Mouse (Mus musculus) erythroblast, embryonic 14.5 days (primary cell): ENCODE measurements around the gene Rnf157. TPM values are rescaled to one million over a fixed set of nuclear protein-coding genes. Genes with fewer than 3 reads are reported as not detected.

Source experiments
- H3K27me3 ChIP-seq: 2 replicates; pipeline ENCODE4 v1.6.1; 2012; ENCODE audit warnings: inconsistent platforms; ENCODE audit not compliant: control insufficient read depth
- H3K36me3 ChIP-seq: 2 replicates; pipeline ENCODE4 v1.6.1; 2012; ENCODE audit warnings: mild to moderate bottlenecking, inconsistent platforms; ENCODE audit not compliant: control insufficient read depth
- H3K4me1 ChIP-seq: 2 replicates; pipeline ENCODE4 v1.6.1; 2012; ENCODE audit warnings: inconsistent platforms; ENCODE audit not compliant: control insufficient read depth
- H3K4me3 ChIP-seq: replicated peaks from 2 replicates; pipeline ENCODE3; 2012; ENCODE audit warnings: moderate library complexity, mild to moderate bottlenecking, inconsistent platforms
- H3K9me3 ChIP-seq: 2 replicates; pipeline ENCODE4 v1.6.1; 2012; ENCODE audit warnings: low read length, inconsistent platforms, mixed read lengths; ENCODE audit not compliant: control insufficient read depth
- GATA1 ChIP-seq: IDR thresholded peaks from 2 replicates; pipeline ENCODE4 v1.6.1; 2012; ENCODE audit warnings: low read length, inconsistent platforms, mixed read lengths
- TAL1 ChIP-seq: IDR thresholded peaks from 3 replicates; pipeline ENCODE4 v1.6.1; 2012; ENCODE audit warnings: low read length, inconsistent platforms, mixed read lengths
- polyA plus RNA-seq: library from polyadenylated mRNA; stranded (reverse); fragments of >175 nt; gene quantifications from 2 replicates; pipeline ENCODE4 v1.2.3, GENCODE M21; 2012

Gene Rnf157
- polyA plus RNA-seq, 1 experiment = not detected

DNA sequence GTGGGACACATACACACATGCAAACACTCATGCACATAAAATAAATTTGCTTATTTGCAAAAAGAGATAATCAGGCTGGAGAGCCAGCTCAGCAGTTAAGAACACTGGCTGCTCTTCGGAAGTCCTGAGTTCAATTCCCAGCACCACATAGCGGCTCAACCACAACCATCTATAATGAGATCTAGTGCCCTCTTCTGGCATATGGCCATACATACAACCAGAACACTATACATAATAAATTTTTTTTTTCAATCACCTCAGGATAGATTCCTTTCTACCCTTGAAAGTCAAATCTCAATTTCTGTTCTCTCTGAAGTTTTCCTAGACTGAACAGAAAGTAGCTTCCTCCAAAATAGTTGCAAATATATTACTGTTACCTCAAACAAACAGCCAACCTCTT, 107.4 kb downstream of the Rnf157 start:
- no peaks in the 10 kb centered on the region for H3K27me3 ChIP-seq

DNA sequence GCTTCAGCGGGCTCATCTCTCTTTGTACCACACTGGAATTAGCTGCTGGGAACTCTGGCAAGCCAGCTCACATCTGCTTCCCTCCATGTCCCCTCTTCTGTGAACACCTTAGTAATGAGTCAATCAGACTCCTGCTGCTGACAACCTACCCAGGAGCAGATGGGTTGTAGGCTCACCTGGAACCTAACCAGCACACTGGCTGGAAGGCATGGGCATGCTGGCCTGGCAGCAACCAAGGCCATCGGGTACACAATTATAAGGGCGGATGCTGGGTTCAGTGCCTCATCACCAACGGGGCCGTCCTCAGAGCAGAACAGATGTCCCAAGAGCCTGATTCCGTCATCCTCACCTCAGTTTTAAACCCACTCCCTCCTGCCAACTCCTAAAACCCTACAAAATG, 114.2 kb downstream of the Rnf157 start:
- TF ChIP-seq TAL1 (no peak), GATA1 (no peak)
- Histone ChIP-seq H3K9me3 (no peaks in the 10 kb centered on the region), H3K4me3 (no peak overlapping the region), H3K27me3 (no peaks in the 10 kb centered on the region), H3K36me3 (peaks cover 62% of the 10 kb centered on the region), H3K4me1 (peaks cover 6% of the 10 kb centered on the region)

More for the DNA sequence above, 107.4 kb downstream of the Rnf157 start:
- peaks cover 32% of the 10 kb centered on the region for H3K4me1 ChIP-seq
- no peak for TF ChIP-seq TAL1
- TF ChIP-seq GATA1 = no peak
- peaks cover 39% of the 10 kb centered on the region for H3K36me3 ChIP-seq
- peaks cover 5% of the 10 kb centered on the region; the same call in 1 of the 2 replicates for H3K9me3 ChIP-seq
- peak overlapping the region; percentile 83 for H3K4me3 ChIP-seq

- no peak for TF ChIP-seq TAL1
- TF ChIP-seq GATA1 = no peak
Observed at GRCm38 (mm10) chr11:116298221-116298620, 114.6 kb downstream of the Rnf157 start.

GRCm38 (mm10) chr11:116297017-116297416, 115.8 kb downstream of the Rnf157 start:
- H3K36me3 ChIP-seq = peaks cover 50% of the 10 kb centered on the region
- no peaks in the 10 kb centered on the region for H3K9me3 ChIP-seq
- H3K4me1 ChIP-seq = peaks cover 16% of the 10 kb centered on the region
- no peaks in the 10 kb centered on the region for H3K27me3 ChIP-seq
- TF ChIP-seq GATA1 (no peak), TAL1 (no peak)
- H3K4me3 ChIP-seq = no peak overlapping the region

More at GRCm38 (mm10) chr11:116298221-116298620, 114.6 kb downstream of the Rnf157 start:
- H3K4me3 ChIP-seq = no peak overlapping the region
- no peaks in the 10 kb centered on the region for H3K9me3 ChIP-seq
- peaks cover 9% of the 10 kb centered on the region for H3K4me1 ChIP-seq
- no peaks in the 10 kb centered on the region for H3K27me3 ChIP-seq
- H3K36me3 ChIP-seq = peaks cover 58% of the 10 kb centered on the region

- Histone ChIP-seq H3K36me3 (peaks cover 46% of the 10 kb centered on the region), H3K4me1 (peaks cover 16% of the 10 kb centered on the region), H3K4me3 (no peak overlapping the region), H3K9me3 (no peaks in the 10 kb centered on the region), H3K27me3 (no peaks in the 10 kb centered on the region)
- TF ChIP-seq GATA1 = no peak
- TF ChIP-seq TAL1 = no peak
Observed at GRCm38 (mm10) chr11:116296191-116296734, 116.6 kb downstream of the Rnf157 start.

GRCm38 (mm10) chr11:116294319-116294718, 118.5 kb downstream of the Rnf157 start:
- Histone ChIP-seq H3K4me1 (peaks cover 16% of the 10 kb centered on the region), H3K27me3 (no peaks in the 10 kb centered on the region), H3K36me3 (peaks cover 41% of the 10 kb centered on the region), H3K4me3 (no peak overlapping the region), H3K9me3 (no peaks in the 10 kb centered on the region)
- TF ChIP-seq GATA1 (no peak), TAL1 (no peak)

GRCm38 (mm10) chr11:116293538-116294137, 119.2 kb downstream of the Rnf157 start:
- Histone ChIP-seq H3K27me3 (no peaks in the 10 kb centered on the region), H3K4me3 (no peak overlapping the region), H3K9me3 (no peaks in the 10 kb centered on the region), H3K4me1 (peaks cover 17% of the 10 kb centered on the region), H3K36me3 (peaks cover 41% of the 10 kb centered on the region)
- no peak for TF ChIP-seq GATA1
- TF ChIP-seq TAL1 = no peak

- Histone ChIP-seq H3K4me1 (peaks cover 30% of the 10 kb centered on the region), H3K4me3 (no peak overlapping the region), H3K36me3 (peaks cover 49% of the 10 kb centered on the region), H3K9me3 (no peaks in the 10 kb centered on the region), H3K27me3 (no peaks in the 10 kb centered on the region)
- TF ChIP-seq GATA1 = no peak
- TF ChIP-seq TAL1 = no peak
Observed at GRCm38 (mm10) chr11:116292401-116292800, 120.4 kb downstream of the Rnf157 start.

DNA sequence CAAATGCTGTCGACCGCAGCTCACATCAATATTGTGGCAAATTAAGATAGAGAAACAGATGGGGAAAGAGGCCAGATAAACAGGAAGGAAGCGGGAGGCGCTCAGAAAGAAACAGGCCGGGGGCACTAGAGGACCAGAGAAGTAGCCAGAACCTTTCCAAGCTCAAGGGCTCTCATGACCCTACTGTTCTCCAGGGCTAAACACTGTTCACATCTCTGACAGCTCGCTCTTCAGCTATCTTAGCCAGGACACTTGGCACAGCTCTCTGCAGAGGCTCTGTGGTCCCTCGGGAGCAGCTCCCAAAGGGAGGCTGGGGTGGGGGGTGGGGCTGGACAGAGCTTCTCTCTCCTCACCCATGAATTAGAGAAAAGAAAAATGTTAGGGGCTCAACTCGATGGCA, 122.3 kb downstream of the Rnf157 start:
- Histone ChIP-seq H3K36me3 (peaks cover 37% of the 10 kb centered on the region), H3K4me3 (no peak overlapping the region), H3K27me3 (peaks cover 4% of the 10 kb centered on the region), H3K9me3 (no peaks in the 10 kb centered on the region; the same call in 1 of the 2 replicates), H3K4me1 (peaks cover 33% of the 10 kb centered on the region)
- TF ChIP-seq TAL1 (no peak), GATA1 (no peak)
